Mouse (Mus musculus): ENCODE data around the gene Cd93. TPM values are rescaled to one million over a fixed set of nuclear protein-coding genes. Genes with fewer than 3 reads are reported as not detected.

The Cd93 gene
- polyA plus RNA-seq, 1 experiment, result 7.5 TPM

DNA sequence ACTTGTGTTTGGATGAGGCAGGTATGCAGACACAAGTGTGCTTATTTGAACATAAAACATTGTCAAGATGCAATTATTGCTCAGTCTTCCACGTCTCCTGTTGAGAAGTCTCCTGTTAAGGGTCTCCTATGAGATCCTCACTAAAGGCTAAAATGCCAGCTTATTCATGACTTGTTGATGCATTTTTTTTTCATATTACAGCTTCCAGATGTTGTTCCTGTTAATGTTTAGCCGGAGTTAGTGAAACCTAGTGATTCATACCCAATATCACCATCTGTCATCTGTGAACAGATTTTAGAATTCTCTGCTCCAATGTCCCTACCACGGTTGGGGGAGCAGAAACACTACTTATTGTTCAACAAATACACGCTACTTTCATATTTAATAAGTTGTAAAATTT, 12.4 kb downstream of the Cd93 start:
- TF ChIP-seq CTCF (IDR thresholded peaks at IDR 0.05; ENCODE audit: extremely low read depth, insufficient read depth, insufficient read length, insufficient replicate concordance) (no peak), POLR2A (IDR thresholded peaks at IDR 0.05; ENCODE audit: low read depth, low read length) (no peak)
- Histone ChIP-seq H3K4me1 (ENCODE audit: control insufficient read depth, insufficient read depth, insufficient read length) (peaks cover 8% of the 10 kb centered on the region), H3K4me3 (ENCODE audit: extremely low read depth, insufficient read depth, insufficient read length) (no peak overlapping the region), H3K27me3 (ENCODE audit: control insufficient read depth, insufficient read depth, low read length) (no peaks in the 10 kb centered on the region), H3K27ac (ENCODE audit: insufficient read depth, low read length) (no peak overlapping the region), H3K36me3 (ENCODE audit: control insufficient read depth, insufficient read depth, low read length) (no peaks in the 10 kb centered on the region)
- 83% methylated on average over 4 of the region's 4 CpGs for WGBS
- no peak for DNase-seq (ENCODE audit: low read depth in 1 of 2, low spot score in 2 of 2)

DNA sequence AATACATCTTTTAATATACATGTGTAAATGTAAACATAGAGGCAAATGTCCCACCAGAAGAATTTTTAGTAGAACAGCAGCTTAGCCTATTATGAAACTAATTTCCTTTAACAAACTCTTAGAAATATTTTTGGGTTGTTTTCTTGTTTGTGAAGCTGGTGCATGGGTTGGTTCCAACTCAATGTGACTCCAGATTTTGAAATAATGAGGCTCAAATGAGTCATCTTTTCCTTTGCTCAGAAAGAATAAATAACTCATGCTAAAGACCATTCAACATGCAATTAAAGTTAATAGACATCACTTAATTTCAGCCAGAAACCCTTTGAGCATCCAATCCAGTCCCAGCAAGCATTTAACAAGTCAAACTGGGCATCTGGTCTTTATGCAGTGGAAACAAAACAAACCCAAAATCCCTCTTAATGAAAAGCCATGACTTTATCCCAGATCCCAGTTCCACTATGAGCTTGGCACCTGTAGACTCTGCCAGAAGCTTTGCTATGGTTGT, 14.3 kb downstream of the Cd93 start:
- TF ChIP-seq CTCF (IDR thresholded peaks at IDR 0.05; ENCODE audit: extremely low read depth, insufficient read depth, insufficient read length, insufficient replicate concordance), result no peak
- TF ChIP-seq POLR2A (IDR thresholded peaks at IDR 0.05; ENCODE audit: low read depth, low read length), result no peak
- Histone ChIP-seq H3K4me1 (ENCODE audit: control insufficient read depth, insufficient read depth, insufficient read length) (peaks cover 11% of the 10 kb centered on the region), H3K4me3 (ENCODE audit: extremely low read depth, insufficient read depth, insufficient read length) (no peak overlapping the region), H3K27ac (ENCODE audit: insufficient read depth, low read length) (no peak overlapping the region), H3K27me3 (ENCODE audit: control insufficient read depth, insufficient read depth, low read length) (no peaks in the 10 kb centered on the region), H3K36me3 (ENCODE audit: control insufficient read depth, insufficient read depth, low read length) (no peaks in the 10 kb centered on the region)
- no peak for DNase-seq (ENCODE audit: low read depth in 1 of 2, low spot score in 2 of 2)

DNA sequence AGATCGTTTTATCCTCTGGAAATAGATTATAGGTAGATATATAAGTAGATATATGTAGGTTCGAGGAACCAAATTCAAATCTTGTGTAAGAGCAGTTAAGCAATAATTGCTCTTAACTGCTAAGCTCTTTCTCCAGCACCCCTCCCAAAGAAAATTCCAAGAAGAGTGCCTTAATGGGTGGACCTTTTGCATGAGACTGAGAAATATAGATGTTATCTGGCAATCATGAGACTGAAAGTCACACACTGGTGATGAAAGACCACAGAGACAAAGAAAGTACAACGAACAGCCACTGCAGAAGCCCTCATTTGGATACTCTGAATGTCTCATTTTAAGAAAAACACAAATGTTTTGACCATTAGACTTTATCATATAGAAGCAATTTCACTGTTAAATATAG, 14.8 kb downstream of the Cd93 start:
- WGBS, result 66% methylated on average over 3 of the region's 3 CpGs
- TF ChIP-seq POLR2A (IDR thresholded peaks at IDR 0.05; ENCODE audit: low read depth, low read length), result no peak
- TF ChIP-seq CTCF (IDR thresholded peaks at IDR 0.05; ENCODE audit: extremely low read depth, insufficient read depth, insufficient read length, insufficient replicate concordance), result no peak
- H3K36me3 ChIP-seq (ENCODE audit: control insufficient read depth, insufficient read depth, low read length), result no peaks in the 10 kb centered on the region

DNA sequence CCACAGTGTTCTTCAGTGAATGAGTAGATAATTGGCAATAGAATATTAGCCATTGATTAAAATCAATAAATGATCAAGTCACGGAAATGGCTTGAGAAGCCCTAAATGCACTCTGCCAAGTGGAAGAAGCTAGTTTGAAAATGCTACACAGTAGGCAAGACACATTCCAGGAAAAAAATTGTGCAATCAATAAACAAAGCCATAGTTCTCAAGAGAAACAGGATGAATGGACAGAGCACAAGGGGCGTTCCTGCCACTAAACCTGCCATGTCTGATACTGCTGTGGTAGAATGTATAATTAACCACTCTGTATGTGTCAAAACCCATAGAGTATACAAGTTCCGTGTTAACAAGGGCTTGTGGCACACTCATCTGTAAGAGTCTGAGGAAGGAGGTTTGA, 15.8 kb downstream of the Cd93 start:
- Histone ChIP-seq H3K4me1 (ENCODE audit: control insufficient read depth, insufficient read depth, insufficient read length) (peaks cover 11% of the 10 kb centered on the region), H3K4me3 (ENCODE audit: extremely low read depth, insufficient read depth, insufficient read length) (no peak overlapping the region), H3K27ac (ENCODE audit: insufficient read depth, low read length) (no peak overlapping the region), H3K27me3 (ENCODE audit: control insufficient read depth, insufficient read depth, low read length) (no peaks in the 10 kb centered on the region), H3K36me3 (ENCODE audit: control insufficient read depth, insufficient read depth, low read length) (no peaks in the 10 kb centered on the region)
- 84% methylated on average over 3 of the region's 3 CpGs for WGBS
- DNase-seq (ENCODE audit: low read depth in 1 of 2, low spot score in 2 of 2), result no peak
- TF ChIP-seq CTCF (IDR thresholded peaks at IDR 0.05; ENCODE audit: extremely low read depth, insufficient read depth, insufficient read length, insufficient replicate concordance) (no peak), POLR2A (IDR thresholded peaks at IDR 0.05; ENCODE audit: low read depth, low read length) (no peak)

More for the DNA sequence above, 14.8 kb downstream of the Cd93 start:
- DNase-seq (ENCODE audit: low read depth in 1 of 2, low spot score in 2 of 2), result no peak
- Histone ChIP-seq H3K27me3 (ENCODE audit: control insufficient read depth, insufficient read depth, low read length) (no peaks in the 10 kb centered on the region), H3K4me1 (ENCODE audit: control insufficient read depth, insufficient read depth, insufficient read length) (peaks cover 11% of the 10 kb centered on the region), H3K4me3 (ENCODE audit: extremely low read depth, insufficient read depth, insufficient read length) (no peak overlapping the region), H3K27ac (ENCODE audit: insufficient read depth, low read length) (no peak overlapping the region)

DNA sequence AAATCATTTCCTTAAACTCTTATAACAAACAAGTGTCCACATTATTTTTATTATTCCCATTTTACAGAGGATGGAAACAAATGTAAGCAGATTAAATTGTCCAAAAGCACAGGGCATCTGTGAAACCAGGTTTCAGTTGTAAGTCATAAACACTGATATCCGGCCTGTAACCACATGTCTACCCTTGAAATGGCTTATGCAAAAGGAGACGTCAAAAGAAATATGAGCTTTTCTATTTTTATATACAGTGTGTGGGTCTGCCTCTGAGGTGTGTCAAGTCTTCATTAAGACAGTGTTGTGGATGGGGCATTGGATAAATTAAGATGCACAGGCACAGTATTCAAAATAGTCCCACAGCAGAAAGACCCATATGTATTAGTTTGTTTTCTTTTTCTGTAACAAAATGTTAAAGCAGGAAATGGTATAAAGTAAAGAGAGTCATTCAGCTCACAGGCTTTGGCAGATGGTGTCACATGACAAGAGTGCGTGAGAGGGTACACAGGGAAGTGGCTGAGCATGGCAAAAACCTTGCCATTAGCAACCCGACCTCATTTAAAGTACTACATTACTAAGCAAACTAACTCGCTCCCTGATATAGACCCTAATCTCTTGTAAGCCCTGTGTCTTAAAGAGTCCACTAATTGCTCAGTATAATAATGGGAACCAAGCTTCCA, 17.5 kb downstream of the Cd93 start:
- DNase-seq (ENCODE audit: low read depth in 1 of 2, low spot score in 2 of 2), result peak in 1 of 2 experiments; percentile 64
- Histone ChIP-seq H3K27me3 (ENCODE audit: control insufficient read depth, insufficient read depth, low read length) (no peaks in the 10 kb centered on the region), H3K36me3 (ENCODE audit: control insufficient read depth, insufficient read depth, low read length) (no peaks in the 10 kb centered on the region), H3K4me3 (ENCODE audit: extremely low read depth, insufficient read depth, insufficient read length) (no peak overlapping the region), H3K27ac (ENCODE audit: insufficient read depth, low read length) (peak overlapping the region; percentile 24; the same call in 1 of the 2 replicates), H3K4me1 (ENCODE audit: control insufficient read depth, insufficient read depth, insufficient read length) (peaks cover 11% of the 10 kb centered on the region; the same call in 1 of the 2 replicates)
- WGBS, result 24% methylated on average over 5 of the region's 5 CpGs
- no peak for TF ChIP-seq POLR2A (IDR thresholded peaks at IDR 0.05; ENCODE audit: low read depth, low read length)
- no peak for TF ChIP-seq CTCF (IDR thresholded peaks at IDR 0.05; ENCODE audit: extremely low read depth, insufficient read depth, insufficient read length, insufficient replicate concordance)

DNA sequence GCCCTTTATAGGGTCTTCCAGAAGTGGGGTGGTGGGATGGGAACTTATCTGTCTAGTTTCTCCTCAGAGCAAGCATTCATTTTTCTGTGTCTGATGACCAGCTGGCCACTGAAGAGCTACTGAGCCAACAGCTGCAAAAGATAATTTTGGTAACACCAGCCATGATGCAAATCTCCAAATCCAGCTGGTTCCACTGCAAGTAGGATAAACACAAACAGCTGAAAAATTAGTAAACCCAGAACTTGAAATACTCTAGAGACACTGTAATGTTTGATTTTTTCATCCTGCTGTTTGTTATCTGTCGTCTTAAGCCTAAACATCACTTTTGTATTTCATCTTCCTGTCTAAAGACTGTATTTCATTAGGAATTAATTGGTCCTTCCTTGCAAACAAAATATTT, 21.7 kb downstream of the Cd93 start:
- H3K27ac ChIP-seq (ENCODE audit: insufficient read depth, low read length), result no peak overlapping the region
- no peaks in the 10 kb centered on the region for H3K27me3 ChIP-seq (ENCODE audit: control insufficient read depth, insufficient read depth, low read length)
- TF ChIP-seq POLR2A (IDR thresholded peaks at IDR 0.05; ENCODE audit: low read depth, low read length) (no peak), CTCF (IDR thresholded peaks at IDR 0.05; ENCODE audit: extremely low read depth, insufficient read depth, insufficient read length, insufficient replicate concordance) (no peak)
- no peak overlapping the region for H3K4me3 ChIP-seq (ENCODE audit: extremely low read depth, insufficient read depth, insufficient read length)
- WGBS, result 50% methylated on average over 1 of the region's 1 CpGs
- DNase-seq (ENCODE audit: low read depth in 1 of 2, low spot score in 2 of 2), result no peak
- no peaks in the 10 kb centered on the region for H3K36me3 ChIP-seq (ENCODE audit: control insufficient read depth, insufficient read depth, low read length)
- peaks cover 7% of the 10 kb centered on the region; the same call in 1 of the 2 replicates for H3K4me1 ChIP-seq (ENCODE audit: control insufficient read depth, insufficient read depth, insufficient read length)

DNA sequence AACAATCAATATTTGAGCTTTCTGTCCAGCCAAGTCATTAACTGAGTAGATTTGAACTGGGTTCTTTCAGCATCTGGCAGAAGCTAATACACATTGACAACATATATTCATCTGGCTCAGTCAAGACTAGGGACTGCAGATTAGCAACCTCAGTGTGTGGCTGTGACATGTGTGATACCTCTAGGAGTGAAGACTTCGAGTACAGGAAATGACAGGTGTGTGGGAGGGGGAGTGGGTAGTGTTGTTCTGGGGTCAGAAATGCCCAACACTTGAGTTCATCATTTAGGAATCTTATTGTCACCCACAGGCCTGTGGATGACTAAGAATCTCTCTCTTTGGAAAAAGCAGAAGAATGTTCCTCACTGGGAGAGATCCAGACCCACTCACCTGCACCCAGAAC, 22.3 kb downstream of the Cd93 start:
- Histone ChIP-seq H3K4me3 (ENCODE audit: extremely low read depth, insufficient read depth, insufficient read length) (no peak overlapping the region), H3K27me3 (ENCODE audit: control insufficient read depth, insufficient read depth, low read length) (no peaks in the 10 kb centered on the region), H3K4me1 (ENCODE audit: control insufficient read depth, insufficient read depth, insufficient read length) (peaks cover 4% of the 10 kb centered on the region; the same call in 1 of the 2 replicates), H3K36me3 (ENCODE audit: control insufficient read depth, insufficient read depth, low read length) (no peaks in the 10 kb centered on the region), H3K27ac (ENCODE audit: insufficient read depth, low read length) (no peak overlapping the region)
- DNase-seq (ENCODE audit: low read depth in 1 of 2, low spot score in 2 of 2), result no peak
- 15% methylated on average over 1 of the region's 1 CpGs for WGBS
- no peak for TF ChIP-seq POLR2A (IDR thresholded peaks at IDR 0.05; ENCODE audit: low read depth, low read length)
